Comparison of ENCODE assay signal across 8 mouse cellular contexts in genomic region chr10:88503421-88504314, GRCm38 (mm10). TPM values are rescaled to one million over a fixed set of nuclear protein-coding genes. Genes with fewer than 3 reads are reported as not detected.
A peak's percentile ranks its signal among the peaks of the same experiment; 100 is the strongest.
DNase-seq lines count a peak whose midpoint lies in the region; ATAC-seq and TF ChIP-seq lines count a peak whose summit lies in the region.

TSS of gene Chpt1 (minus strand) at chr10:88504073.

- H3K9ac ChIP-seq in hindbrain, postnatal 0 days (replicated peaks; ENCODE audit: low read length): peak within 1 kb of the TSS; percentile 94

- H3K4me3 ChIP-seq in hindbrain, postnatal 0 days (ENCODE audit: low read length): peak within 1 kb of the TSS; percentile 80
- H3K4me3 ChIP-seq in megakaryocyte, embryonic 14.5 days (replicated peaks): peak within 1 kb of the TSS; percentile 94

- peaks cover 12% of the 10 kb centered on the region; the same call in 1 of the 2 replicates for H3K4me1 ChIP-seq in hindbrain, postnatal 0 days (ENCODE audit: insufficient read depth, low read length)
- H3K4me1 ChIP-seq in megakaryocyte, embryonic 14.5 days: peaks cover 18% of the 10 kb centered on the region

- TF ChIP-seq CTCF in hindbrain, postnatal 0 days (IDR thresholded peaks at IDR 0.05; ENCODE audit: low read depth): no peak; the same call in 1 of the 2 replicates

- ATAC-seq in common myeloid progenitor, adult 5-6 weeks (replicated peaks; ENCODE audit: low read depth, poor library complexity, severe bottlenecking): peak; percentile 75
- peak; percentile 97 for ATAC-seq in hindbrain, postnatal 0 days

- H3K36me3 ChIP-seq in hindbrain, postnatal 0 days (ENCODE audit: insufficient read depth, low read length): no peaks in the 10 kb centered on the region
- no peaks in the 10 kb centered on the region for H3K36me3 ChIP-seq in megakaryocyte, embryonic 14.5 days (replicated peaks; ENCODE audit: low read length)

- peak within 1 kb of the TSS; percentile 94 for H3K4me2 ChIP-seq in hindbrain, postnatal 0 days (ENCODE audit: low read depth, low read length)

- peak; percentile 87 for DNase-seq in adipocyte (ENCODE audit: low spot score)
- DNase-seq in gastrocnemius, adult 8-10 months (ENCODE audit: low spot score in 2 of 2): peak; percentile 77 to 84
- peak; percentile 92 for DNase-seq in hindbrain, postnatal 0 days (ENCODE audit: low spot score)
- DNase-seq in left cerebral cortex, adult 9 months (ENCODE audit: low spot score in 2 of 2): peak; percentile 31 to 63
- DNase-seq in right cerebral cortex, postnatal 10 days (ENCODE audit: low spot score in 2 of 2): peak; percentile 87 to 88
- DNase-seq in urinary bladder, postnatal 25 days (ENCODE audit: low spot score): peak; percentile 88

- under 1% methylated on average over 66 of the region's 80 CpGs for WGBS in hindbrain, postnatal 0 days

- no peaks in the 10 kb centered on the region for H3K9me3 ChIP-seq in hindbrain, postnatal 0 days (ENCODE audit: low read length)
- no peaks in the 10 kb centered on the region for H3K9me3 ChIP-seq in megakaryocyte, embryonic 14.5 days

- H3K27me3 ChIP-seq in hindbrain, postnatal 0 days (ENCODE audit: insufficient read depth, low read length): no peaks in the 10 kb centered on the region
- H3K27me3 ChIP-seq in megakaryocyte, embryonic 14.5 days (replicated peaks): peaks cover 8% of the 10 kb centered on the region

- H3K27ac ChIP-seq in hindbrain, postnatal 0 days: peak within 1 kb of the TSS; percentile 85

RNA-seq across cellular contexts. Expression of gene Chpt1, which starts in this region (rescaled TPM):
- 10.1 and 12.1 TPM in 2 replicates for total RNA-seq in common myeloid progenitor, adult 5-6 weeks (2017)
- total RNA-seq in gastrocnemius, adult 8-10 months (2022): 100 to 1,000 TPM in 2 of 4 experiments, 10 to 100 TPM in 2; 94.8 to 118 (median 103) TPM
- 24.2 and 39.3 TPM in 2 replicates for total RNA-seq in hindbrain, postnatal 0 days (2014; rRNA removed)
- polyA plus RNA-seq in hindbrain, postnatal 0 days (2015; fragmentation: Nextera tagmentation; extraction: Ambion mirVana): 40.4 and 45.2 TPM in 2 replicates
- 3.2 and 4.8 TPM in 2 replicates for polyA plus RNA-seq in megakaryocyte, embryonic 14.5 days (2012; ENCODE audit: insufficient read depth, low replicate concordance)

Comparison
In these comparisons a context has a peak if more than half of its experiments do, and no peak if none do; other contexts are left out.
1. Peak in every context shown above with its lines: DNase-seq, ATAC-seq, H3K4me3 ChIP-seq and H3K27ac ChIP-seq.